8 mouse cellular contexts compared by ENCODE assay signal in the genomic region with DNA sequence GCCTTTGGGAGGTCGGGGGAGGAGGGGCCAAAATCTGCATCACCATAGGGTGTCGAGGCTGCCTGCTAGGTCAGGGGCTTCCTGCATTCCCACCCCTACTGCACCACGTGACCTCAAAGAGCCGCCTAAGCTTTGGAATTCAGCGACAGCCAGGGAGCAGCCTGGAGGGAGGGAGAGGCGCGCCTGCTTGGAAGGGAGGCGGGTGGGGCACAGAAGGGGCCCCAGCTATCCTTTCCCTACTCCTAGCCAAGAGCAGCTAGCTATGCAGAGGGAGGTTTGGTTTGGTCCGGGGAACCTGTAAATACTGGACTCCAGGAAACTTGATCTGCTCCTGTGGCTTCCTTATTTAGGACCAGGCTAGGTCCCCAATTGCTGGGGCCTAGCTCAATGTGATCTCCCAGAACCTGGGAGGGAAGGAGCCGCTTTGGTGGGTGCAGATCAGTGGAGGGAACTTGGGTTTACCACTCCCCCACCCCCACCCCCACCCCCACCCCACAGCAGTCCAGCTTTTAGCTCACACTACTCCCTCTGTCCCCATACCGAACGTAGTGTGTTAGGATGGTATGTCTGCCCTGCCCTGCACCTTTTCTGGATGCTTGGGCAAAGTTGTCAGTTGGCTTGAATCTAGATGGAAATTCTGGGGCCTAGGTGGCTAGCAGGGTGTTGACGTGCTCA. TPM values are rescaled to one million over a fixed set of nuclear protein-coding genes. Genes with fewer than 3 reads are reported as not detected.
DNase-seq lines count a peak whose midpoint lies in the region; ATAC-seq and TF ChIP-seq lines count a peak whose summit lies in the region.

No protein-coding gene starts in this region.

- peaks cover 5 to 20% of the 10 kb centered on the region in 2 experiments; a peak in 3 of 4 replicates for H3K4me1 ChIP-seq in ES-E14 (ENCODE audit: control insufficient read depth in 2 of 2, insufficient read depth in 2 of 2, low read length in 2 of 2, poor library complexity in 1 of 2)
- H3K4me1 ChIP-seq in embryonic facial prominence, embryonic 11.5 days (ENCODE audit: control insufficient read depth, insufficient read depth, low read length), result peaks cover 5% of the 10 kb centered on the region
- peaks cover 31% of the 10 kb centered on the region for H3K4me1 ChIP-seq in limb, embryonic 10.5 days
- peaks cover 17% of the 10 kb centered on the region for H3K4me1 ChIP-seq in midbrain, embryonic 13.5 days (replicated peaks)
- no peaks in the 10 kb centered on the region for H3K4me1 ChIP-seq in thymus, adult 2 months (replicated peaks; ENCODE audit: control insufficient read depth, insufficient read depth, low read length)

- peak; percentile 81 for ATAC-seq in embryonic facial prominence, embryonic 11.5 days (replicated peaks; ENCODE audit: insufficient number of reproducible peaks, low FRiP score, low TSS enrichment, low read depth)
- peak; percentile 70 for ATAC-seq in midbrain, embryonic 13.5 days

- in situ Hi-C loops in ES-E14 (cut with MboI; ENCODE audit: low sequenced_read_pairs in 2 of 2, unreplicated experiment in 2 of 2), result no loop called here

- no peak for TF ChIP-seq CTCF in thymus, adult 2 months (IDR thresholded peaks at IDR 0.05; ENCODE audit: borderline replicate concordance, control insufficient read depth, extremely low read depth, insufficient read depth, low read length, poor library complexity)

- DNase-seq in ES-E14 (ENCODE audit: low read depth, low spot score), result peak; percentile 98
- peak; percentile 86 for DNase-seq in embryonic facial prominence, embryonic 11.5 days (ENCODE audit: low spot score)
- peak; percentile 52 to 68 for DNase-seq in heart, postnatal 14 days
- DNase-seq in limb, embryonic 10.5 days (ENCODE audit: low spot score), result peak; percentile 91
- DNase-seq in right cerebral cortex, postnatal 4 days, result no peak
- DNase-seq in thymus, adult 2 months, result no peak
- no peak for DNase-seq in frontal cortex, postnatal 36 days (ENCODE audit: low spot score in 2 of 2)

- H3K4me3 ChIP-seq in ES-E14 (ENCODE audit: insufficient read depth in 1 of 2, low read depth in 1 of 2, low read length in 2 of 2, poor library complexity in 1 of 2, severe bottlenecking in 1 of 2), result peak overlapping the region; percentile 17 to 34
- H3K4me3 ChIP-seq in embryonic facial prominence, embryonic 11.5 days (ENCODE audit: low read depth, low read length), result 0 out of 2 replicates have a peak overlapping the region, but pooled peaks have one; percentile 7
- H3K4me3 ChIP-seq in limb, embryonic 10.5 days, result peak overlapping the region; percentile 38
- peak overlapping the region; percentile 8; the same call in 1 of the 2 replicates for H3K4me3 ChIP-seq in midbrain, embryonic 13.5 days (replicated peaks)
- no peak overlapping the region for H3K4me3 ChIP-seq in thymus, adult 2 months (ENCODE audit: control insufficient read depth, insufficient read depth, low read length)

- peak overlapping the region; percentile 36 for H3K4me2 ChIP-seq in embryonic facial prominence, embryonic 11.5 days (ENCODE audit: low read depth, low read length)
- peak overlapping the region; percentile 36 for H3K4me2 ChIP-seq in midbrain, embryonic 13.5 days (replicated peaks)

- no peaks in the 10 kb centered on the region for H3K36me3 ChIP-seq in ES-E14 (ENCODE audit: control insufficient read depth, insufficient read depth, low read length, poor library complexity, severe bottlenecking)
- no peaks in the 10 kb centered on the region for H3K36me3 ChIP-seq in embryonic facial prominence, embryonic 11.5 days (replicated peaks; ENCODE audit: control insufficient read depth, insufficient read depth, low read depth, low read length)
- H3K36me3 ChIP-seq in limb, embryonic 10.5 days, result no peaks in the 10 kb centered on the region
- H3K36me3 ChIP-seq in midbrain, embryonic 13.5 days, result no peaks in the 10 kb centered on the region
- no peaks in the 10 kb centered on the region for H3K36me3 ChIP-seq in thymus, adult 2 months (ENCODE audit: control insufficient read depth, insufficient read depth, low read length)

- H3K9me3 ChIP-seq in ES-E14 (ENCODE audit: control insufficient read depth, insufficient read depth, low read depth, low read length), result no peaks in the 10 kb centered on the region
- no peaks in the 10 kb centered on the region for H3K9me3 ChIP-seq in embryonic facial prominence, embryonic 11.5 days (replicated peaks; ENCODE audit: control insufficient read depth, low read length)
- no peaks in the 10 kb centered on the region for H3K9me3 ChIP-seq in limb, embryonic 10.5 days (replicated peaks)
- no peaks in the 10 kb centered on the region for H3K9me3 ChIP-seq in midbrain, embryonic 13.5 days

- TF ChIP-seq POLR2A in thymus, adult 2 months (IDR thresholded peaks at IDR 0.05; ENCODE audit: control insufficient read depth, extremely low read depth, insufficient read depth, low read length, poor library complexity), result no peak

- intact Hi-C loops in heart, postnatal 14 days (cut with DNase I), result no loop called here

- H3K9ac ChIP-seq in ES-E14 (ENCODE audit: insufficient read depth, low read depth, low read length, poor library complexity, severe bottlenecking), result peak overlapping the region; percentile 37; the same call in 1 of the 2 replicates
- H3K9ac ChIP-seq in embryonic facial prominence, embryonic 11.5 days (replicated peaks; ENCODE audit: low read length), result 0 out of 2 replicates have a peak overlapping the region, but pooled peaks have one; percentile 19
- H3K9ac ChIP-seq in midbrain, embryonic 13.5 days (replicated peaks), result no peak overlapping the region

- H3K27ac ChIP-seq in ES-E14 (ENCODE audit: insufficient read depth, low read depth, low read length, poor library complexity, severe bottlenecking), result peak overlapping the region; percentile 92
- peak overlapping the region; percentile 28 for H3K27ac ChIP-seq in embryonic facial prominence, embryonic 11.5 days (replicated peaks; ENCODE audit: low read depth, low read length)
- H3K27ac ChIP-seq in limb, embryonic 10.5 days, result peak overlapping the region; percentile 83
- no peak overlapping the region for H3K27ac ChIP-seq in midbrain, embryonic 13.5 days
- no peak overlapping the region for H3K27ac ChIP-seq in thymus, adult 2 months (ENCODE audit: control insufficient read depth, insufficient read depth, low read length)

- WGBS in embryonic facial prominence, embryonic 11.5 days, result 5% methylated on average over 13 of the region's 13 CpGs
- 8% methylated on average over 13 of the region's 13 CpGs for WGBS in limb, embryonic 10.5 days
- WGBS in midbrain, embryonic 13.5 days, result 6% methylated on average over 13 of the region's 13 CpGs
- 91% methylated on average over 13 of the region's 13 CpGs for WGBS in thymus, adult 2 months

- no peaks in the 10 kb centered on the region for H3K27me3 ChIP-seq in embryonic facial prominence, embryonic 11.5 days (ENCODE audit: control insufficient read depth, insufficient read depth, low read length)
- H3K27me3 ChIP-seq in limb, embryonic 10.5 days (ENCODE audit: low read depth, poor library complexity, severe bottlenecking), result no peaks in the 10 kb centered on the region
- peaks cover 17% of the 10 kb centered on the region; the same call in 1 of the 2 replicates for H3K27me3 ChIP-seq in midbrain, embryonic 13.5 days
- H3K27me3 ChIP-seq in thymus, adult 2 months (ENCODE audit: control insufficient read depth, insufficient read depth, low read length), result no peaks in the 10 kb centered on the region

TF ChIP-seq in ES-E14, 5 proteins besides CTCF, POLR2A, EP300 and RAD21:
- TF ChIP-seq MAFK (IDR thresholded peaks at IDR 0.05; ENCODE audit: insufficient read depth, low read depth, low read length), result no peak
- TF ChIP-seq ZC3H11A (IDR thresholded peaks at IDR 0.05; ENCODE audit: borderline replicate concordance, low read depth, low read length), result no peak
- no peak for TF ChIP-seq CHD2 (IDR thresholded peaks at IDR 0.05; ENCODE audit: low read depth, low read length)
- TF ChIP-seq ZNF384 (IDR thresholded peaks at IDR 0.05; ENCODE audit: low read depth, low read length), result no peak
- no peak for TF ChIP-seq HCFC1 (IDR thresholded peaks at IDR 0.05; ENCODE audit: borderline replicate concordance, insufficient read depth, low read length)

RNA-seq across cellular contexts. Expression of gene Ctdsp2, which starts 6.3 kb away (rescaled TPM):
- 28.5 and 38.1 TPM in 2 replicates for total RNA-seq in ES-E14 (2012; rRNA removed)
- 64.8 and 67.9 TPM in 2 replicates for polyA plus RNA-seq in embryonic facial prominence, embryonic 11.5 days (2014; fragmentation: Nextera tagmentation; extraction: Ambion mirVana)
- total RNA-seq in heart, postnatal 14 days (2021), result 100 to 1,000 TPM; 104 to 122 TPM
- 45.9 and 59.0 TPM in 2 replicates for polyA plus RNA-seq in limb, embryonic 10.5 days (2016; fragmentation: Nextera tagmentation; extraction: Ambion mirVana)
- 18.7 and 23.6 TPM in 2 replicates for polyA plus RNA-seq in midbrain, embryonic 13.5 days (2015; fragmentation: Nextera tagmentation; extraction: Ambion mirVana)
- 179 and 182 TPM in 2 replicates for polyA plus RNA-seq in thymus, adult 2 months (2012; rRNA removed)

RNA-seq across cellular contexts. Expression of gene Avil, which starts 28.3 kb away (rescaled TPM):
- 0.18 and 0.32 TPM in 2 replicates for total RNA-seq in ES-E14 (2012; rRNA removed)
- polyA plus RNA-seq in embryonic facial prominence, embryonic 11.5 days (2014; fragmentation: Nextera tagmentation; extraction: Ambion mirVana), result 0.39 and 0.42 TPM in 2 replicates
- total RNA-seq in heart, postnatal 14 days (2021), result under 1 TPM; 0.19 to 0.56 TPM
- 0.05 and 0.06 TPM in 2 replicates for polyA plus RNA-seq in limb, embryonic 10.5 days (2016; fragmentation: Nextera tagmentation; extraction: Ambion mirVana)
- 2.2 and 2.8 TPM in 2 replicates for polyA plus RNA-seq in midbrain, embryonic 13.5 days (2015; fragmentation: Nextera tagmentation; extraction: Ambion mirVana)
- 0.97 and 1.3 TPM in 2 replicates for polyA plus RNA-seq in thymus, adult 2 months (2012; rRNA removed)

RNA-seq across cellular contexts. Expression of gene Tsfm, which starts 58.5 kb away (rescaled TPM):
- total RNA-seq in ES-E14 (2012; rRNA removed), result 52.8 and 60.9 TPM in 2 replicates
- 88.0 and 88.5 TPM in 2 replicates for polyA plus RNA-seq in embryonic facial prominence, embryonic 11.5 days (2014; fragmentation: Nextera tagmentation; extraction: Ambion mirVana)
- 10 to 100 TPM; 49.8 to 60.5 TPM for total RNA-seq in heart, postnatal 14 days (2021)
- polyA plus RNA-seq in limb, embryonic 10.5 days (2016; fragmentation: Nextera tagmentation; extraction: Ambion mirVana), result 109 and 114 TPM in 2 replicates
- 63.5 and 63.9 TPM in 2 replicates for polyA plus RNA-seq in midbrain, embryonic 13.5 days (2015; fragmentation: Nextera tagmentation; extraction: Ambion mirVana)
- 42.1 and 45.2 TPM in 2 replicates for polyA plus RNA-seq in thymus, adult 2 months (2012; rRNA removed)

Comparison
In these comparisons a context has a peak if more than half of its experiments do, and no peak if none do; other contexts are left out.
1. DNase-seq: peak in ES-E14 (single experiment), embryonic facial prominence, embryonic 11.5 days (single experiment), heart, postnatal 14 days (2 of 2) and limb, embryonic 10.5 days (single experiment); none in right cerebral cortex, postnatal 4 days (single experiment), thymus, adult 2 months (single experiment) and frontal cortex, postnatal 36 days (0 of 2).
2. H3K27ac ChIP-seq: peak in ES-E14 (single experiment), embryonic facial prominence, embryonic 11.5 days (single experiment) and limb, embryonic 10.5 days (single experiment); none in midbrain, embryonic 13.5 days (single experiment) and thymus, adult 2 months (single experiment).